Mouse (Mus musculus): ENCODE results near the gene Aqp5. TPM values are rescaled to one million over a fixed set of nuclear protein-coding genes. Genes with fewer than 3 reads are reported as not detected.

The Aqp5 gene
- polyA plus RNA-seq, 1 experiment: not detected

DNA sequence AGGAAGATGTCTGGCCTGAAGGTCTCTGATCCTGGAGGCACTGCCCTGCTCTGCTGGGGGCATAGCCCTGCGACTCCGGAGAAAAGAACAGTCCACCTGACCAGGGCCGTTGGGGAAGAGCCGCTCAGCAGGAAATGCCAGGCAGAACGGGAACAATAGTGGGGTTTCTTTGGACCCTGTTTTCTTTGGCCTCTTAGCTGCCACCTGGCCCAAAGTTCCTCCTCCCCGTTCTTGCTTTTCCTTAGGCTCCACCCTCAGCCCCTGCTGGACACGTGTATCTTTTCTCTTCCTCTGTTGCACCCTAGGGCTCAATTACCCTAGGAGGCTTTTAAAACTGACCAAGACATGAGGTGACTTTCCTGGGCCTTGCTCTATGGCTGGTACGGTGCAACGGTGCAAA lies 1.3 kb upstream of the Aqp5 start:
- no peak overlapping the region for H3K27ac ChIP-seq (ENCODE audit: control insufficient read depth, insufficient read depth, low read depth, low read length, poor library complexity)
- TF ChIP-seq POLR2A (IDR thresholded peaks at IDR 0.05; ENCODE audit: borderline replicate concordance, control insufficient read depth, low read depth, low read length): no peak
- no peak for TF ChIP-seq CTCF (IDR thresholded peaks at IDR 0.05; ENCODE audit: control insufficient read depth, insufficient read depth, low read length)

DNA sequence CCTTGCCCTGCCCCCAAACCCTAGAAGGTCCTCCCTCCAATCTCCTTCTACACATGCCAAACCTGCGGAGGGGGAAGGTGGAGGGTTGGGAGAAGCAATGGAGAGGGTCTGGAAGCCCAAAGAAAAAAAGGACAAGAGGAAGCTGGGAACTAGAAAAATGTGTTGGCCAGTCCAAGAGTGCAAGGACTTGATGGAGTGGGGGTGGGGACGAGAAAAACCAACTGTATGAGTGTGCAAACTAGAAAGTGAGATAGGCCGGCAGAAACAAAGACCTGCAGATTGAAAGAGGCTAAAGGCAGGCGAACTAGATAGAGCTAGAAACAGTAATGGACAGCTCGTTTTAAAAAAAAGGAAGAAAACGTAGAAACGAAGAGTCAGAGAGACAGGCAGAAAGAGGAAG lies 878 bp upstream of the Aqp5 start:
- Histone ChIP-seq H3K4me3 (replicated peaks; ENCODE audit: control insufficient read depth, low read depth, low read length) (no peak overlapping the region), H3K27ac (ENCODE audit: control insufficient read depth, insufficient read depth, low read depth, low read length, poor library complexity) (no peak overlapping the region), H3K4me1 (ENCODE audit: control insufficient read depth, insufficient read depth, low read length) (no peaks in the 10 kb centered on the region)
- WGBS: 14% methylated on average over 7 of the region's 7 CpGs
- no peak for TF ChIP-seq POLR2A (IDR thresholded peaks at IDR 0.05; ENCODE audit: borderline replicate concordance, control insufficient read depth, low read depth, low read length)

More for the DNA sequence above, 1.3 kb upstream of the Aqp5 start:
- H3K4me3 ChIP-seq (replicated peaks; ENCODE audit: control insufficient read depth, low read depth, low read length): no peak overlapping the region
- 5% methylated on average over 9 of the region's 9 CpGs for WGBS
- H3K4me1 ChIP-seq (ENCODE audit: control insufficient read depth, insufficient read depth, low read length): no peaks in the 10 kb centered on the region

DNA sequence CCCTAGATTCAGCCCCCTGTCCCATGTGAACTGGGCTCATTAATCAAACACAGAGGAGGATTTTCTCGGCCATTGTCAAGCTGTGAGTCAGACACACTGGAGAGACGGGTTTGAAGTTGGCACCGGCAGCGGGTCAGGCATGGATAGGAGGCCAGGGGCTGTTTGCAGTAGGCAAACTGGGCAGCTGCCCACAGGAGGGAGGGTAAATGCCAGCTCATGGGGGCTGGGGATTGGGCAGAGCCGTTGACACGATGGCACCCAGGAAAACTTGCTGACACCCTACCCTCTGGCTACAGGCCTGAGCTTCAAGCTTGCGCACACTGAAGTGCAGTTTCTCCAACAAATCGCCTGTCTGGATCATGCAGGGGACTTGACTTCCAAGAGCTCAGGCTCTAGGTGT lies 1.6 kb downstream of the Aqp5 start:
- 77% methylated on average over 8 of the region's 8 CpGs for WGBS
- no peaks in the 10 kb centered on the region for H3K4me1 ChIP-seq (ENCODE audit: control insufficient read depth, insufficient read depth, low read length)
- H3K4me3 ChIP-seq (replicated peaks; ENCODE audit: control insufficient read depth, low read depth, low read length): no peak overlapping the region
- TF ChIP-seq POLR2A (IDR thresholded peaks at IDR 0.05; ENCODE audit: borderline replicate concordance, control insufficient read depth, low read depth, low read length) (no peak), CTCF (IDR thresholded peaks at IDR 0.05; ENCODE audit: control insufficient read depth, insufficient read depth, low read length) (no peak)
- H3K27ac ChIP-seq (ENCODE audit: control insufficient read depth, insufficient read depth, low read depth, low read length, poor library complexity): no peak overlapping the region

DNA sequence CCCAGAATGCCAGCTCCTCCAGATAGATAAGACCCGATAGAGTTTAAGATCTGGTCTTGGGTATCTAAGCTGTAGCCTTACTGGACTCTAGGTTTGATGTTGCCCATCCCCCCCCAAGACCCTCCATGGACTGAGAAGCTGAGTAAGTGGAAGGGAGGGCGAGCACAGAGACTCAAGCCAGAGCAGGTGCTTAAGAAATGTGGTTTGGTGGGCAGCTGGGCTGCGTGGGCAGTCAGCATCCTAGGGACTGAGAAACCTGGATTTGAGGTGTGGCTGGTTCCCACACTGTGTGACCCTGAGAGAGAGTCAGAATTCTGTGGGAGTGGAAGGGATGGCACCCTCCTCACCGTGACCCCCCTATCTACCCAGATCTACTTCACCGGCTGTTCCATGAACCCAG lies 2.3 kb downstream of the Aqp5 start:
- Histone ChIP-seq H3K27ac (ENCODE audit: control insufficient read depth, insufficient read depth, low read depth, low read length, poor library complexity) (no peak overlapping the region), H3K4me1 (ENCODE audit: control insufficient read depth, insufficient read depth, low read length) (no peaks in the 10 kb centered on the region), H3K4me3 (replicated peaks; ENCODE audit: control insufficient read depth, low read depth, low read length) (no peak overlapping the region)
- 60% methylated on average over 5 of the region's 5 CpGs for WGBS
- TF ChIP-seq POLR2A (IDR thresholded peaks at IDR 0.05; ENCODE audit: borderline replicate concordance, control insufficient read depth, low read depth, low read length) (no peak), CTCF (IDR thresholded peaks at IDR 0.05; ENCODE audit: control insufficient read depth, insufficient read depth, low read length) (no peak)

DNA sequence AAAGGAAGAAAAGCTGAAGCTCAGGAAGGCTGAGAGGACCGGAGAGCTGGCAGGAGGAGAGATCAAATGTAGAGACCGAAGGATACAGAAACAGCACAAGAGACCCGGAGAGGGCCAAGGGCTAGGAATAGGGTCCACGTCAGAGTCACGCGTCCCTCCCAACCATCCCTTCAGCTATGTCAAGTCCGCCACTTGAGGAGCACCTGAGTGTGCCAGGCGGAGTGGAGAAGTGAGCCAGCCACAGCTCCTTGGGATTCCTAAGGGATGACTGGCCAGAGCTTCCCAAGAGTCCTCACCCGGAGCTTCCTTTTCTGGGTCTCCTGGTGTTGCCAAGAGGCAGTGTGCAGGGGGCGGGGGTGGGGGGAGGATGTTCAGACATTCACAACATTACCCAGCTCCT lies 4.4 kb downstream of the Aqp5 start:
- TF ChIP-seq POLR2A (IDR thresholded peaks at IDR 0.05; ENCODE audit: borderline replicate concordance, control insufficient read depth, low read depth, low read length) (no peak), CTCF (IDR thresholded peaks at IDR 0.05; ENCODE audit: control insufficient read depth, insufficient read depth, low read length) (no peak)
- Histone ChIP-seq H3K4me3 (replicated peaks; ENCODE audit: control insufficient read depth, low read depth, low read length) (no peak overlapping the region), H3K4me1 (ENCODE audit: control insufficient read depth, insufficient read depth, low read length) (no peaks in the 10 kb centered on the region), H3K27ac (ENCODE audit: control insufficient read depth, insufficient read depth, low read depth, low read length, poor library complexity) (no peak overlapping the region)
- 74% methylated on average over 10 of the region's 10 CpGs for WGBS

DNA sequence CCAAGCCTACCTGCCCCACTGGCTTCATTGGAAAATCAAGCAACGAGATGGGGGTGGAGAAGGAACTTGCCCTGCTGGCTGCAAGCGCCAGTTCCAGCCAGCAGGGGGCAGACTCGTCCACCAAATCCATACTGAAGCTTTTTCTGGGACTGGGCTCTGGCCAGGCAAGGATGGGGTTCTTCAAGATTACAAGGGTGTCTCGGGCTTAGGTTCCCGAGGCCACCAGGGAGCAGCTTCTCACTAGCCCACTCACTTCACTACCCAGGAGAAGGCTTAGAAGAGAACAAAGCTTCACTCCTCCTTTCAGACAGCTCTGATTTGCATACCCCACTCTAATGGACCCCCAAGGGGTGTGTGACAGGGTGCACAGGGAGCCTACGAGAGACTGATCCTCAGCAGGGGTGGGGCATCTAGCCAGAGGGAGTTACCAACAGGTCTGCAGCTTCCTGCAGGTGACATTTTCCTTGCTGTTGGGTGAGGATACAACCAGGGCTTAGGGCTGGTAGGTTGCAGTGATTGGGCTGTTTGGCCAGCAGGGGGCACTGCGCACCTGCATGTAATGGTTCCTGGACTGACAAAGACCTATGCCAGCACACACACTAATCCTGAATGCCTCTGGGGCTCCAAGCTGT lies 5.6 kb downstream of the Aqp5 start:
- no peak overlapping the region for H3K4me3 ChIP-seq (replicated peaks; ENCODE audit: control insufficient read depth, low read depth, low read length)
- TF ChIP-seq CTCF (IDR thresholded peaks at IDR 0.05; ENCODE audit: control insufficient read depth, insufficient read depth, low read length) (peak; percentile 96), POLR2A (IDR thresholded peaks at IDR 0.05; ENCODE audit: borderline replicate concordance, control insufficient read depth, low read depth, low read length) (no peak)
- no peaks in the 10 kb centered on the region for H3K4me1 ChIP-seq (ENCODE audit: control insufficient read depth, insufficient read depth, low read length)
- no peak overlapping the region for H3K27ac ChIP-seq (ENCODE audit: control insufficient read depth, insufficient read depth, low read depth, low read length, poor library complexity)
- 2% methylated on average over 7 of the region's 7 CpGs for WGBS

DNA sequence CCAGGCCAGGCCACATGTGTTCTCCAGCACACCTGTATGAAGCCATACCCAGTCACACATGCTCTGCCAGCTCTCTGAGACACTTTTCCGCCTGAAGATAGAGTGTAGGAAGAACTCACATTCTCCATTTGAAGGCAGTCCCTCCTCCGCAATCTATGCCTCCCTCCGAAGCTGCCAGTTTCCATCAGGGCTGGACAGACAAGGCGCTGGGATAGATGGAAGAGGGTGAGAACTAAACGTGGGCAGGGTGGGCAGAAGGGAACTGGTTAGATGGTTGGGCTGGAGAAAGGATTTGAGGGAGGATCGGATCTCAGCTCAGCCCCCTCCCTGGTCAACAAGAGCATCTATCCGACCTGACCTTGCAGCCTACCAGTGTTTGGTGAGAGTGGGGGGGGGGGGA lies 6.3 kb downstream of the Aqp5 start:
- Histone ChIP-seq H3K4me3 (replicated peaks; ENCODE audit: control insufficient read depth, low read depth, low read length) (no peak overlapping the region), H3K4me1 (ENCODE audit: control insufficient read depth, insufficient read depth, low read length) (no peaks in the 10 kb centered on the region), H3K27ac (ENCODE audit: control insufficient read depth, insufficient read depth, low read depth, low read length, poor library complexity) (no peak overlapping the region)
- WGBS: 56% methylated on average over 7 of the region's 7 CpGs
- TF ChIP-seq CTCF (IDR thresholded peaks at IDR 0.05; ENCODE audit: control insufficient read depth, insufficient read depth, low read length) (no peak), POLR2A (IDR thresholded peaks at IDR 0.05; ENCODE audit: borderline replicate concordance, control insufficient read depth, low read depth, low read length) (no peak)

DNA sequence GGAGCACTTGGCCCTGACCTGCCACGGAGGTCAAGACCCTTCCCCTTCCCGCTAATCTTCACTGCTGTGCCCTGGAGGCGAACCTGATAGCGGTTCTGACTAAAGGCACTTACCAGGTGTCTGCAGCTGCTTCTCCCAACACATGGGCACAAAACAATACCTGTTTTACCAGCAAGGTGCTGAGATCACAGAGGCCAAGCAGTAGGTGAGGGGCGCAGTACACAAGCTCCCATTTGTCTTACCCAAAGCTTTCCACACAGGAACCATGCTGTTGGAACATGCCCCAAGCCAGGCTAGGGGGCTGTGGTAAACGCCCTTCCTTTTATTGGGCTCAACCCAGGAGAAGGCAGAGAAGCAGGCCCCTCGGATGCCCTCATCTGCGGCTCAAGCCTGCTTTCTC lies 7.0 kb downstream of the Aqp5 start:
- H3K4me1 ChIP-seq (ENCODE audit: control insufficient read depth, insufficient read depth, low read length): no peaks in the 10 kb centered on the region
- WGBS: 56% methylated on average over 8 of the region's 8 CpGs
- H3K27ac ChIP-seq (ENCODE audit: control insufficient read depth, insufficient read depth, low read depth, low read length, poor library complexity): no peak overlapping the region
- no peak overlapping the region for H3K4me3 ChIP-seq (replicated peaks; ENCODE audit: control insufficient read depth, low read depth, low read length)
- no peak for TF ChIP-seq CTCF (IDR thresholded peaks at IDR 0.05; ENCODE audit: control insufficient read depth, insufficient read depth, low read length)
- TF ChIP-seq POLR2A (IDR thresholded peaks at IDR 0.05; ENCODE audit: borderline replicate concordance, control insufficient read depth, low read depth, low read length): no peak

All from bone marrow, adult 2 months (tissue).